Comparison of ENCODE assay signal across 18 mouse cellular contexts in the genomic region with DNA sequence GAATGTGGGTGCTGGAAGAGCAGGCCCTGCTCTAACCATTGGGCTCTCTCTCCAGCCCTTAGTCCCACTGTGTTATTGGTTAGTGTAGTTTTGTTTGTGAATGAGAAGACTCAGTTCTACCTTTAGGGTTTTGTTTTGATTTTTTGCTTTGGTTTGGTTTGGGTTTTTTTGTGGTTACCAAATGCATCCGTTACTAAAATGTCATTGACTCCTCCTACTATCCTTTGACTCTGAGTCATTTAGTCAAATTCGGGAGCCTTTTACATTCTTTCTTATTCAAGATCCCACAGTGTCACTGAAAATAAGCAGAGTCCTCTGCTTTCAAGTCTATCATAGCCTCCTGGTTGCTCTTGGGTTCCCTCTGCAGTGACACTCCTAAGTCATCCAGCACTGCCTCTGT. TPM values are rescaled to one million over a fixed set of nuclear protein-coding genes. Genes with fewer than 3 reads are reported as not detected.
DNase-seq lines count a peak whose midpoint lies in the region; ATAC-seq and TF ChIP-seq lines count a peak whose summit lies in the region.
"Had no signal": no experiment of that assay in that cellular context is flagged by ENCODE, and none has a peak within 500 bp of the region (broad histone marks: within the 10 kb centered on the region; RNA-seq: fewer than 3 reads in every experiment).

No protein-coding gene starts in this region.

- H3K9ac ChIP-seq in heart, embryonic 11.5 days (ENCODE audit: low read depth, low read length): no peak overlapping the region
- H3K9ac ChIP-seq: forebrain, embryonic 13.5 days; forebrain, postnatal 0 days; heart, embryonic 13.5 days; hindbrain, embryonic 15.5 days had no signal

- no peaks in the 10 kb centered on the region for H3K9me3 ChIP-seq in heart, embryonic 11.5 days (replicated peaks; ENCODE audit: control insufficient read depth, low read length)
- H3K9me3 ChIP-seq: embryonic facial prominence, embryonic 10.5 days; forebrain, embryonic 13.5 days; heart, embryonic 13.5 days; hindbrain, embryonic 15.5 days had no signal

- no peaks in the 10 kb centered on the region for H3K27me3 ChIP-seq in heart, embryonic 11.5 days (ENCODE audit: control insufficient read depth, insufficient read depth, low read length)
- H3K27me3 ChIP-seq: forebrain, embryonic 13.5 days; heart, embryonic 13.5 days; hindbrain, embryonic 15.5 days; Patski had no signal

- no peak for TF ChIP-seq POLR2A in bone marrow macrophage, adult 2 months (IDR thresholded peaks at IDR 0.05; ENCODE audit: borderline replicate concordance, low read depth, low read length)

- DNase-seq in 3T3-L1 (ENCODE audit: low read depth, low spot score): peak; percentile 22
- peak; percentile 49 for DNase-seq in naive thymus-derived CD4-positive, alpha-beta T cell, adult 2 months (ENCODE audit: low read depth)
- no peak for DNase-seq in spleen, postnatal 4 days (ENCODE audit: low spot score in 2 of 2)
- DNase-seq: adrenal gland, postnatal 10 days; cerebellum, adult 18-20 months; cerebellum, adult 9-11 months; forebrain, postnatal 0 days; gastrocnemius, postnatal 25 days; heart, postnatal 36 days had no signal

- 94% methylated on average over 2 of the region's 2 CpGs for WGBS in heart, embryonic 11.5 days (ENCODE audit: insufficient replicate concordance)

- no peak for TF ChIP-seq CTCF in bone marrow macrophage, adult 2 months (IDR thresholded peaks at IDR 0.05; ENCODE audit: low read depth, low read length)

- no peak overlapping the region for H3K4me2 ChIP-seq in heart, embryonic 11.5 days
- H3K4me2 ChIP-seq: forebrain, embryonic 13.5 days; heart, embryonic 13.5 days; hindbrain, embryonic 15.5 days had no signal

- H3K36me3 ChIP-seq in heart, embryonic 11.5 days (ENCODE audit: control insufficient read depth, insufficient read depth, low read length): peaks cover 3% of the 10 kb centered on the region

- peak overlapping the region; percentile 5; the same call in 1 of the 2 replicates for H3K27ac ChIP-seq in bone marrow macrophage, adult 2 months (ENCODE audit: insufficient read depth, low read depth, low read length)
- H3K27ac ChIP-seq in heart, embryonic 11.5 days (ENCODE audit: low read depth, low read length): no peak overlapping the region
- H3K27ac ChIP-seq: embryonic facial prominence, embryonic 10.5 days; forebrain, embryonic 13.5 days; heart, embryonic 13.5 days; hindbrain, embryonic 15.5 days had no signal

- ATAC-seq in CD4-positive, CD25-positive, alpha-beta regulatory T cell, adult 4 months: peak; percentile 78
- no peak for ATAC-seq in cerebellum, adult (ENCODE audit: insufficient number of reproducible peaks, low FRiP score, low TSS enrichment)
- no peak for ATAC-seq in heart, embryonic 11.5 days (replicated peaks; ENCODE audit: insufficient number of reproducible peaks, low FRiP score, low TSS enrichment)
- ATAC-seq: forebrain, embryonic 13.5 days; forebrain, postnatal 0 days; Patski had no signal

- peaks cover 43% of the 10 kb centered on the region for H3K4me1 ChIP-seq in bone marrow macrophage, adult 2 months (ENCODE audit: control insufficient read depth, insufficient read depth, low read length)
- peaks cover 7% of the 10 kb centered on the region; the same call in 1 of the 2 replicates for H3K4me1 ChIP-seq in heart, embryonic 11.5 days (ENCODE audit: control insufficient read depth, insufficient read depth, low read length)

- no peak overlapping the region for H3K4me3 ChIP-seq in bone marrow macrophage, adult 2 months (ENCODE audit: insufficient read depth, low read length)
- no peak overlapping the region for H3K4me3 ChIP-seq in heart, embryonic 11.5 days (ENCODE audit: low read depth, low read length)
- H3K4me3 ChIP-seq: embryonic facial prominence, embryonic 10.5 days; forebrain, embryonic 13.5 days; heart, embryonic 13.5 days; hindbrain, embryonic 15.5 days had no signal

RNA-seq across cellular contexts. Expression of gene Rsg1, which starts 29.8 kb away (rescaled TPM):
- 1 to 10 TPM; 3.0 to 4.7 TPM for polyA plus RNA-seq in CD4-positive, CD25-positive, alpha-beta regulatory T cell, adult 4 months (2017; shearing (Covaris generic))
- 0.92 and 1.9 TPM in 2 replicates for polyA plus RNA-seq in bone marrow macrophage, adult 2 months (2012; ENCODE audit: insufficient read depth, insufficient read length, missing spikeins)
- polyA plus RNA-seq in heart, embryonic 11.5 days (2014; fragmentation: Nextera tagmentation; extraction: Ambion mirVana): 2.0 and 2.4 TPM in 2 replicates

RNA-seq across cellular contexts. Expression of gene Fbxo42, which starts 36.2 kb away (rescaled TPM):
- 1 to 10 TPM; 5.1 to 6.2 TPM for polyA plus RNA-seq in CD4-positive, CD25-positive, alpha-beta regulatory T cell, adult 4 months (2017; shearing (Covaris generic))
- 22.0 and 28.2 TPM in 2 replicates for polyA plus RNA-seq in bone marrow macrophage, adult 2 months (2012; ENCODE audit: insufficient read depth, insufficient read length, missing spikeins)
- 18.5 and 19.3 TPM in 2 replicates for polyA plus RNA-seq in heart, embryonic 11.5 days (2014; fragmentation: Nextera tagmentation; extraction: Ambion mirVana)

RNA-seq across cellular contexts. Expression of gene Szrd1, which starts 44.4 kb away (rescaled TPM):
- 10 to 100 TPM; 38.1 to 76.7 TPM for polyA plus RNA-seq in CD4-positive, CD25-positive, alpha-beta regulatory T cell, adult 4 months (2017; shearing (Covaris generic))
- 105 and 129 TPM in 2 replicates for polyA plus RNA-seq in bone marrow macrophage, adult 2 months (2012; ENCODE audit: insufficient read depth, insufficient read length, missing spikeins)
- polyA plus RNA-seq in heart, embryonic 11.5 days (2014; fragmentation: Nextera tagmentation; extraction: Ambion mirVana): 23.6 and 25.7 TPM in 2 replicates

RNA-seq across cellular contexts. Expression of gene Arhgef19, which starts 55.4 kb away (rescaled TPM):
- not detected for polyA plus RNA-seq in CD4-positive, CD25-positive, alpha-beta regulatory T cell, adult 4 months (2017; shearing (Covaris generic))
- polyA plus RNA-seq in bone marrow macrophage, adult 2 months (2012; ENCODE audit: insufficient read depth, insufficient read length, missing spikeins): not detected in 2 replicates
- 1.2 and 1.3 TPM in 2 replicates for polyA plus RNA-seq in heart, embryonic 11.5 days (2014; fragmentation: Nextera tagmentation; extraction: Ambion mirVana)

Comparison
In these comparisons a context has a peak if more than half of its experiments do, and no peak if none do; other contexts are left out.
1. DNase-seq: peak in 3T3-L1 (single experiment) and naive thymus-derived CD4-positive, alpha-beta T cell, adult 2 months (single experiment); none in spleen, postnatal 4 days (0 of 2).